Mouse (Mus musculus): Measurements from ENCODE around the gene Amh. TPM values are rescaled to one million over a fixed set of nuclear protein-coding genes. Genes with fewer than 3 reads are reported as not detected.
A peak's percentile ranks its signal among the peaks of the same experiment; 100 is the strongest.

Amh gene
- polyA plus RNA-seq, 1 experiment from 2014 or later, result not detected

DNA sequence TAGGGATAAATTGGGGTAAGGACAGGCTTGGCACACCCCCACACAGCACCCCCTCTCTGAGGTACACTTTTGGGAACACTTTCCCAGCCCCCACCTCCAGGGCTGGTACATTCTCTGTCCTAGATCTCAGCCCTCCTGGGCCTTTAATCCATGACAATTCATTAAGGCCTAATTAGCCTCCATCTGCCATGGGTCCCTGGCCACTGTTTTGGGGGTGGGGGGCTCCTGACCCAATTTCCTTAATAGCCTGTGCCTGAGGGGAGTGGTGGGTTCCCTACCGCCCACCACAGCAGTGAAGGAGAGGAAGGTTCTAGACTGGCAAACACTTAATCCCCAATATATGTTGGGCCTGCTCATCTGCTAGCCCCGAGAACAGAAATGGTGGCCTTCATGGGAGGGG lies 36.6 kb downstream of the Amh start:
- Histone ChIP-seq H3K4me1 (replicated peaks; ENCODE audit: control insufficient read depth, insufficient read depth, low read length) (no peaks in the 10 kb centered on the region), H3K4me3 (ENCODE audit: low read depth, low read length) (no peak overlapping the region), H3K9ac (ENCODE audit: low read depth, low read length) (no peak overlapping the region), H3K27me3 (replicated peaks; ENCODE audit: control insufficient read depth, insufficient read depth, low read length) (peaks cover 40% of the 10 kb centered on the region), H3K9me3 (ENCODE audit: control insufficient read depth) (no peaks in the 10 kb centered on the region), H3K4me2 (replicated peaks; ENCODE audit: low read depth) (no peak overlapping the region), H3K27ac (ENCODE audit: low read depth, low read length) (no peak overlapping the region), H3K36me3 (ENCODE audit: control insufficient read depth, insufficient read depth) (no peaks in the 10 kb centered on the region)
- ATAC-seq, result no peak
- 58% methylated on average over 2 of the region's 2 CpGs for WGBS
- no peak for TF ChIP-seq CTCF (IDR thresholded peaks at IDR 0.05; ENCODE audit: low read depth)

GRCm38 (mm10) chr10:80842334-80842733 lies 37.3 kb downstream of the Amh start:
- no peak overlapping the region for H3K4me2 ChIP-seq (replicated peaks; ENCODE audit: low read depth)
- no peaks in the 10 kb centered on the region for H3K9me3 ChIP-seq (ENCODE audit: control insufficient read depth)
- TF ChIP-seq CTCF (IDR thresholded peaks at IDR 0.05; ENCODE audit: low read depth), result no peak
- no peak overlapping the region for H3K9ac ChIP-seq (ENCODE audit: low read depth, low read length)
- H3K27ac ChIP-seq (ENCODE audit: low read depth, low read length), result no peak overlapping the region
- H3K36me3 ChIP-seq (ENCODE audit: control insufficient read depth, insufficient read depth), result no peaks in the 10 kb centered on the region
- 81% methylated on average over 15 of the region's 15 CpGs for WGBS
- no peaks in the 10 kb centered on the region for H3K4me1 ChIP-seq (replicated peaks; ENCODE audit: control insufficient read depth, insufficient read depth, low read length)
- H3K4me3 ChIP-seq (ENCODE audit: low read depth, low read length), result no peak overlapping the region
- no peak for ATAC-seq
- H3K27me3 ChIP-seq (replicated peaks; ENCODE audit: control insufficient read depth, insufficient read depth, low read length), result peaks cover 34% of the 10 kb centered on the region

DNA sequence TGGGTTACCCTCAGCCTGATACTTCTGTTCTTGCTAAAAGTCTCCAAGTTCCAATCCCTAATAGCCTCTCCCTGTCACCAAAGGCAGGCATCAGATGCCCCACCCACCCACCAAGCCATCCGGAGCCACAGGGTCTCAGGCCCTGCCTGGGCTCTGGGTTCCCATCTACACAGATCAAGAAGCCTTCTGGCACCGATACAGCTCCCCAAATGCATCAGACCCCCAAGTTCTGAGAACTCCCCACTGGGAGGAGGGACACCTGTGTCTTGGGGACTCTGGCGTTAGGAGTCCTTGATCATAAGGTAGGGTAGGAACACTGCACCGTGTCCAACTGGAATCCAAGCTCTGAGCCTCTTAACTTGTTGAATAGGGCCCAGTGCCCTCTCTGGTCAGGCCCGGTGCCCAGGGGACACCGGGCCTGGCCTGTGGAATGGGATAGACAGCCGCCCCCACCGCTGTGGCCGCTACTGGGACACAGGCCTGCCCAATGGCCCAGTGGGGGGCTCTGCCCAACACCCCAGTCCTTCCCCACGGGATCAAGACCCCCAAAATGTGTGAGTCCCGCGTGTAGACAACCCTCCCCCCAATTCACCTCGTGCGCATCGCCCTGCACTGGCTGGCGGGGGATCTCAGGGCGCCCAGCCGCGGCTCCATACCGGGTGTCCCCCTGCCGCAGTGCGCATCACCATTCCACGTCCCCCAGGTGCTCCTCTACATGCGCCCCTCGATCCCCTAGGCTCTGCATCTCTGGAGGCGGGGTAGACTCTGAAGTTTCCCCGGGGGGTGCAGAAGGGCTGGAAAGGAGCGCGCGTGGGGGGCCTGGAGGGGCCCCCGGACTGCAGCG lies 38.3 kb downstream of the Amh start:
- Histone ChIP-seq H3K9me3 (ENCODE audit: control insufficient read depth) (no peaks in the 10 kb centered on the region), H3K27me3 (replicated peaks; ENCODE audit: control insufficient read depth, insufficient read depth, low read length) (peaks cover 34% of the 10 kb centered on the region), H3K4me2 (replicated peaks; ENCODE audit: low read depth) (peak overlapping the region; percentile 71), H3K27ac (ENCODE audit: low read depth, low read length) (no peak overlapping the region), H3K4me1 (replicated peaks; ENCODE audit: control insufficient read depth, insufficient read depth, low read length) (no peaks in the 10 kb centered on the region), H3K9ac (ENCODE audit: low read depth, low read length) (no peak overlapping the region), H3K4me3 (ENCODE audit: low read depth, low read length) (peak overlapping the region; percentile 40), H3K36me3 (ENCODE audit: control insufficient read depth, insufficient read depth) (no peaks in the 10 kb centered on the region)
- WGBS, result 13% methylated on average over 32 of the region's 32 CpGs
- TF ChIP-seq CTCF (IDR thresholded peaks at IDR 0.05; ENCODE audit: low read depth), result no peak
- no peak for ATAC-seq

DNA sequence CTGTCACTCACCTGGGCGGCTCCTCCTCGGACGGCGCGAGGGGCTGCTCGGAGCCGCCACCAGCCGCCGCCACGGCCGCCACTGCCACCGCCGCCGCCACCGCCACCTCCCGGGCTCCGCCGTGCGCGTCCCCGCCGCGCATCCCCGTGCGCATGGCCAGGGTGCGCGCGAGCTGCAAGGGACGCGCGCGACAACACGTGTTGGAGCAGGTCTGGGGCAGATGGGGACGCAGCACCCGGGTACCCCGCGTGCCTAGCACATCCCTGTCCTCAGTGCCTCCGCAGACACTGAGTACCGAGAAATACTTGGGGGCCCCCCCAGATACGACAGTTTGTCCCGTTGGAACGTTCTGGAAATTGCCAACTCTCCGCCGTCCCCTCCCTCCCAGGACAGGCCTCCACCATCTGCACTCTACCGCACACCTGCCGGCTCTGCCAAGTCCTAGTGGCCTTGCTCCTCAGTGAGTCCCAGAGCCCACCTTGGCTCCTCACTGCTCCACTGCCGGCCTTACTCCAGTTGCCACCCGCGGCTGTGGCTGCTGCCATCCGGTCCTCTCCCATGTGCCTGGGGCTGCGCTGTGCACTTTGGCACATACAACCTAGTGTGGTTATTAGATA lies 39.0 kb downstream of the Amh start, which contains the start of gene Lingo3:
Lingo3 (minus strand) TSS at position 109 of the 617 bp plus-strand sequence.
- TF ChIP-seq CTCF (IDR thresholded peaks at IDR 0.05; ENCODE audit: low read depth), result no peak

DNA sequence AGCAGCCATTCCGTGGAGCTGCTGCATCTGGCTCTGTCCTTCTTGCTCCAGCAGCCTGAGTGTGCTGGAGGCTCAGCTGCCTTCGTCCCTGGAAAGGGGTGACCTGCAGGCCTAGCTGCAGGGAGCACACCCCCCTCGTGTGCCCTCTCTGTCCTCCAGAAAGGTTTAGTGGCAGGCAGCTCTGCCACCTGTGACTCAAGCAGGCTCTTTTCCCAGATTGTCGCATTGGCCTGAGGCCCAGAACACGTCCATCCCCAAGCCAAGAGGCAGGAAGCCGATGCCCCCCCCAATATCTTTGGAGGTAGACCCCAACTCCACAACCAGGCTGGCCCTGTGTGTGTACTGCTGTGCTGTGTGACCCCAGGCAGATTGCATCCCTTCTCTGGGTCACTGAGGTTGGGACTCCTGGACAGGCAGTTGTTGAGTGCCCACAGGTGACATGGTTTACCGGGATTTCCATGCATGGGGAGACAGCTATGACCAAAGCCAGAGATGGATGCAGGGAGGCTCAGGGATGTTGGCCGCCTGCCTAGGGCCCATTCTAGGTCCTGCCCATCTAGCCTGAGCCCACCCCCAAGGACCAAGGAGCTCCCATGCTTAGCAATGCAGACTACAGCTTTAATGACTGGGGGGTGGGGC lies 40.1 kb downstream of the Amh start:
- H3K27ac ChIP-seq (ENCODE audit: low read depth, low read length), result no peak overlapping the region

More for the DNA sequence above, 39.0 kb downstream of the Amh start, which contains the start of gene Lingo3:
- ATAC-seq, result peak; percentile 32; the same call in 1 of the 2 replicates
- no peak within 1 kb of the TSS for H3K9ac ChIP-seq (ENCODE audit: low read depth, low read length)
- peak within 1 kb of the TSS; percentile 40 for H3K4me3 ChIP-seq (ENCODE audit: low read depth, low read length)
- 5% methylated on average over 41 of the region's 51 CpGs for WGBS
- H3K27ac ChIP-seq (ENCODE audit: low read depth, low read length), result no peak within 1 kb of the TSS
- H3K4me2 ChIP-seq (replicated peaks; ENCODE audit: low read depth), result peak within 1 kb of the TSS; percentile 71
- no peaks in the 10 kb centered on the region for H3K9me3 ChIP-seq (ENCODE audit: control insufficient read depth)
- H3K27me3 ChIP-seq (replicated peaks; ENCODE audit: control insufficient read depth, insufficient read depth, low read length), result peaks cover 34% of the 10 kb centered on the region
- no peaks in the 10 kb centered on the region for H3K36me3 ChIP-seq (ENCODE audit: control insufficient read depth, insufficient read depth)
- H3K4me1 ChIP-seq (replicated peaks; ENCODE audit: control insufficient read depth, insufficient read depth, low read length), result no peaks in the 10 kb centered on the region

GRCm38 (mm10) chr10:80845732-80846131 lies 40.7 kb downstream of the Amh start:
- no peak overlapping the region for H3K9ac ChIP-seq (ENCODE audit: low read depth, low read length)
- WGBS, result 66% methylated on average over 12 of the region's 12 CpGs
- no peaks in the 10 kb centered on the region for H3K36me3 ChIP-seq (ENCODE audit: control insufficient read depth, insufficient read depth)
- TF ChIP-seq CTCF (IDR thresholded peaks at IDR 0.05; ENCODE audit: low read depth), result no peak
- no peak overlapping the region for H3K4me2 ChIP-seq (replicated peaks; ENCODE audit: low read depth)
- H3K4me1 ChIP-seq (replicated peaks; ENCODE audit: control insufficient read depth, insufficient read depth, low read length), result no peaks in the 10 kb centered on the region
- ATAC-seq, result no peak
- H3K27ac ChIP-seq (ENCODE audit: low read depth, low read length), result no peak overlapping the region
- H3K4me3 ChIP-seq (ENCODE audit: low read depth, low read length), result no peak overlapping the region
- peaks cover 34% of the 10 kb centered on the region for H3K27me3 ChIP-seq (replicated peaks; ENCODE audit: control insufficient read depth, insufficient read depth, low read length)
- H3K9me3 ChIP-seq (ENCODE audit: control insufficient read depth), result no peaks in the 10 kb centered on the region

More for the DNA sequence above, 40.1 kb downstream of the Amh start:
- Histone ChIP-seq H3K9me3 (ENCODE audit: control insufficient read depth) (no peaks in the 10 kb centered on the region), H3K4me3 (ENCODE audit: low read depth, low read length) (no peak overlapping the region), H3K4me2 (replicated peaks; ENCODE audit: low read depth) (no peak overlapping the region), H3K36me3 (ENCODE audit: control insufficient read depth, insufficient read depth) (no peaks in the 10 kb centered on the region), H3K9ac (ENCODE audit: low read depth, low read length) (no peak overlapping the region), H3K4me1 (replicated peaks; ENCODE audit: control insufficient read depth, insufficient read depth, low read length) (no peaks in the 10 kb centered on the region), H3K27me3 (replicated peaks; ENCODE audit: control insufficient read depth, insufficient read depth, low read length) (peaks cover 34% of the 10 kb centered on the region)
- 70% methylated on average over 8 of the region's 8 CpGs for WGBS
- TF ChIP-seq CTCF (IDR thresholded peaks at IDR 0.05; ENCODE audit: low read depth), result no peak
- ATAC-seq, result no peak
